Mouse (Mus musculus): ENCODE data around the gene Pitpna. TPM values are rescaled to one million over a fixed set of nuclear protein-coding genes. Genes with fewer than 3 reads are reported as not detected.

Pitpna gene
- polyA plus RNA-seq, 1 experiment: 160 TPM

GRCm38 (mm10) chr11:75643323-75643722, 55.4 kb downstream of the Pitpna start:
- Histone ChIP-seq H3K27ac (ENCODE audit: insufficient read depth, low read length) (no peak overlapping the region), H3K4me1 (ENCODE audit: control insufficient read depth, insufficient read depth, low read length) (no peaks in the 10 kb centered on the region), H3K4me3 (ENCODE audit: insufficient read depth, low read length) (no peak overlapping the region)
- TF ChIP-seq CTCF (IDR thresholded peaks at IDR 0.05; ENCODE audit: borderline replicate concordance, insufficient read depth, low read length) (no peak), POLR2A (IDR thresholded peaks at IDR 0.05; ENCODE audit: low read depth, low read length) (no peak)

DNA sequence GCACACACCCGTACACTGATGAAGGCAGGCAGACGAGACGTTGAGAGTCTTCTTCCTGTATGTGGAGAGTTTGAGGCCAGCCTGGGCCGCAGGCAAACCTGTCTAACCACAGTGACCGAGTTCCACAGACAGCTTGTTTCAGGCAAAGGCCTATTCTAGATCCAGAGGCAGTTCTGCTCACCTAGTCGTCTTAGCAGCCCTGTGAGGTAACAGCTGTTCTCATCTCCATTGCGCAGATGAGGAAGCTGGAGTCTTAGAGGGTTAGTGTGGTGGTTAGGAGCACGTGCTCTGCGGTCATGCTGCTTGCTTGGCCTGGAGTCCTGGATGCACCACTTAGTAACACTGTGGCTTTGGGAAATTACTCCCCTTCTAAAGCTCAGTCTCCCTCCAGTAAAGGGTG, 56.8 kb downstream of the Pitpna start:
- no peaks in the 10 kb centered on the region for H3K4me1 ChIP-seq (ENCODE audit: control insufficient read depth, insufficient read depth, low read length)
- TF ChIP-seq POLR2A (IDR thresholded peaks at IDR 0.05; ENCODE audit: low read depth, low read length) (0 out of 2 replicates have a peak, but pooled peaks have one; percentile 13), CTCF (IDR thresholded peaks at IDR 0.05; ENCODE audit: borderline replicate concordance, insufficient read depth, low read length) (no peak)

GRCm38 (mm10) chr11:75647681-75648211, 59.8 kb downstream of the Pitpna start:
- 0 out of 2 replicates have a peak, but pooled peaks have one; percentile 17 for TF ChIP-seq POLR2A (IDR thresholded peaks at IDR 0.05; ENCODE audit: low read depth, low read length)
- TF ChIP-seq CTCF (IDR thresholded peaks at IDR 0.05; ENCODE audit: borderline replicate concordance, insufficient read depth, low read length): no peak
- Histone ChIP-seq H3K4me3 (ENCODE audit: insufficient read depth, low read length) (no peak overlapping the region), H3K27ac (ENCODE audit: insufficient read depth, low read length) (no peak overlapping the region), H3K4me1 (ENCODE audit: control insufficient read depth, insufficient read depth, low read length) (no peaks in the 10 kb centered on the region)

More for the DNA sequence above, 56.8 kb downstream of the Pitpna start:
- Histone ChIP-seq H3K27ac (ENCODE audit: insufficient read depth, low read length) (no peak overlapping the region), H3K4me3 (ENCODE audit: insufficient read depth, low read length) (no peak overlapping the region)

- no peaks in the 10 kb centered on the region for H3K4me1 ChIP-seq (ENCODE audit: control insufficient read depth, insufficient read depth, low read length)
- no peak for TF ChIP-seq CTCF (IDR thresholded peaks at IDR 0.05; ENCODE audit: borderline replicate concordance, insufficient read depth, low read length)
- no peak for TF ChIP-seq POLR2A (IDR thresholded peaks at IDR 0.05; ENCODE audit: low read depth, low read length)
- H3K27ac ChIP-seq (ENCODE audit: insufficient read depth, low read length): no peak overlapping the region
- no peak overlapping the region for H3K4me3 ChIP-seq (ENCODE audit: insufficient read depth, low read length)
These were observed 61.3 kb downstream of the Pitpna start for GRCm38 (mm10) chr11:75649155-75649561.

- Histone ChIP-seq H3K27ac (ENCODE audit: insufficient read depth, low read length) (peak within 1 kb of the TSS; percentile 97), H3K4me1 (ENCODE audit: control insufficient read depth, insufficient read depth, low read length) (peaks cover 7% of the 10 kb centered on the region), H3K4me3 (ENCODE audit: insufficient read depth, low read length) (peak within 1 kb of the TSS; percentile 61)
- no peak for TF ChIP-seq POLR2A (IDR thresholded peaks at IDR 0.05; ENCODE audit: low read depth, low read length)
- no peak for TF ChIP-seq CTCF (IDR thresholded peaks at IDR 0.05; ENCODE audit: borderline replicate concordance, insufficient read depth, low read length)
These were observed 62.4 kb downstream of the Pitpna start, which contains the start of gene Myo1c for GRCm38 (mm10) chr11:75650311-75650710. TSS of gene Myo1c (plus strand) at chr11:75650504.

- peaks cover 7% of the 10 kb centered on the region for H3K4me1 ChIP-seq (ENCODE audit: control insufficient read depth, insufficient read depth, low read length)
- H3K4me3 ChIP-seq (ENCODE audit: insufficient read depth, low read length): peak overlapping the region; percentile 61
- peak overlapping the region; percentile 97 for H3K27ac ChIP-seq (ENCODE audit: insufficient read depth, low read length)
- TF ChIP-seq CTCF (IDR thresholded peaks at IDR 0.05; ENCODE audit: borderline replicate concordance, insufficient read depth, low read length) (no peak), POLR2A (IDR thresholded peaks at IDR 0.05; ENCODE audit: low read depth, low read length) (no peak; the same call in 1 of the 2 replicates)
These were observed 63.1 kb downstream of the Pitpna start for GRCm38 (mm10) chr11:75650958-75651425.

- TF ChIP-seq POLR2A (IDR thresholded peaks at IDR 0.05; ENCODE audit: low read depth, low read length): peak; percentile 76
- TF ChIP-seq CTCF (IDR thresholded peaks at IDR 0.05; ENCODE audit: borderline replicate concordance, insufficient read depth, low read length): no peak
- peaks cover 7% of the 10 kb centered on the region for H3K4me1 ChIP-seq (ENCODE audit: control insufficient read depth, insufficient read depth, low read length)
These were observed 63.7 kb downstream of the Pitpna start for GRCm38 (mm10) chr11:75651426-75652221.

GRCm38 (mm10) chr11:75652222-75652941, 64.5 kb downstream of the Pitpna start:
- peak overlapping the region; percentile 61 for H3K4me3 ChIP-seq (ENCODE audit: insufficient read depth, low read length)
- TF ChIP-seq CTCF (IDR thresholded peaks at IDR 0.05; ENCODE audit: borderline replicate concordance, insufficient read depth, low read length): no peak
- no peak for TF ChIP-seq POLR2A (IDR thresholded peaks at IDR 0.05; ENCODE audit: low read depth, low read length)
- peak overlapping the region; percentile 97 for H3K27ac ChIP-seq (ENCODE audit: insufficient read depth, low read length)
- H3K4me1 ChIP-seq (ENCODE audit: control insufficient read depth, insufficient read depth, low read length): peaks cover 7% of the 10 kb centered on the region

More at GRCm38 (mm10) chr11:75651426-75652221, 63.7 kb downstream of the Pitpna start:
- peak overlapping the region; percentile 97 for H3K27ac ChIP-seq (ENCODE audit: insufficient read depth, low read length)
- H3K4me3 ChIP-seq (ENCODE audit: insufficient read depth, low read length): peak overlapping the region; percentile 61

DNA sequence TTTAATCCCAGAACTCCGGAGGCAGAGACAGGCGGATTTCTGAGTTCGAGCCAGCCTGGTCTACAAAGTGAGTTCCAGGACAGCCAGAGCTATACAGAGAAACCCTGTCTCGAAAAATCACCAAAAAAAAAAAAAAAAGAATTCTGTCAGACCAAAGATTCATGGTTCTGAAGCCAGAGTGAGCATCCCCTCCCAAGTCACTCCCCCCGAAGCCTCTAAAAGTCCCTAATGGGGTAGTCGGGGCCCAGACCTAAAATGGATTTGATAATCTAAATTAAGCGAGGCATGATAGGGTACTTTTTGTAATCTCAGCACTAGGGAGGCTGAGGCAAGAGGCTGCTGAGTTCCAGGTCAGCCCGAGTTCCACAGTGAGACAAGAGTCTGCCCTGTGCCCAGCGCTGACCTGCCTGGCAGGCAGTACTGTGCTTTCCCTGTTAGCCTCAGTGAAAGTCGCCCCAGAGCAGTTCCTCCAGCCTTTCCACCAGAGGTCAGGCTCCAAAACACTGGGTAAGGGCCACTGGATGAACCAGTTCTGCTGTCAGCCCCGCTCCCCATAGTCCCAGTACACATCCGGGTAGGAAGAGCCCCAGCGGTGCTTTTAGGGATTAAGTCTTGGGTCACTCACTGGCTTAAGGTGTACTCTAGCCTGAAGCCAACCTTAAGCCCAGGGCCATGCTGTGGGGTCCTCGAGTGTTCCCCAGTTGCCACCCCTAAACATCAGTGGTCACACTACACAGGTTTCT, 65.2 kb downstream of the Pitpna start:
- Histone ChIP-seq H3K4me1 (ENCODE audit: control insufficient read depth, insufficient read depth, low read length) (peaks cover 7% of the 10 kb centered on the region), H3K4me3 (ENCODE audit: insufficient read depth, low read length) (peak overlapping the region; percentile 61), H3K27ac (ENCODE audit: insufficient read depth, low read length) (peak overlapping the region; percentile 97)
- TF ChIP-seq CTCF (IDR thresholded peaks at IDR 0.05; ENCODE audit: borderline replicate concordance, insufficient read depth, low read length) (no peak), POLR2A (IDR thresholded peaks at IDR 0.05; ENCODE audit: low read depth, low read length) (no peak; the same call in 1 of the 2 replicates)

All from embryonic fibroblast, embryonic 13.5 days (primary cell).